Mouse (Mus musculus) C2C12 (cell line): Measurements from ENCODE around the gene Uhrf1bp1.

Experiments used
- CTCF ChIP-seq: IDR thresholded peaks from one replicate; pipeline ENCODE4 v1.5.1; 2011; ENCODE audit not compliant: control insufficient read depth, insufficient read depth, insufficient read length
- FOSL1 ChIP-seq: IDR thresholded peaks from one replicate; pipeline ENCODE4 v1.8.0; 2011; ENCODE audit warnings: mild to moderate bottlenecking, low read length; ENCODE audit not compliant: poor library complexity, insufficient read depth, severe bottlenecking
- MAX ChIP-seq: IDR thresholded peaks from one replicate; pipeline ENCODE4 v1.6.1; 2011; ENCODE audit warnings: mild to moderate bottlenecking, control low read depth
- MYOD1 ChIP-seq: IDR thresholded peaks from one replicate; pipeline ENCODE4 v1.6.1; 2011; ENCODE audit warnings: low read depth; ENCODE audit not compliant: control insufficient read depth, insufficient read length
- MYOG ChIP-seq: IDR thresholded peaks from one replicate; pipeline ENCODE4 v1.6.1; 2011; ENCODE audit not compliant: control insufficient read depth, insufficient read length; ENCODE audit errors: extremely low read depth
- USF1 ChIP-seq: IDR thresholded peaks from one replicate; pipeline ENCODE4 v1.6.1; 2011; ENCODE audit warnings: low read depth, mild to moderate bottlenecking, control low read depth, moderate library complexity

- no peak for TF ChIP-seq USF1
- no peak for TF ChIP-seq CTCF
- no peak for TF ChIP-seq FOSL1
- no peak for TF ChIP-seq MAX
- TF ChIP-seq MYOD1, result no peak
- no peak for TF ChIP-seq MYOG
These were observed 45.5 kb upstream of the Uhrf1bp1 start for GRCm38 (mm10) chr17:27810569-27811331.
